Mouse (Mus musculus): ENCODE measurements at regions not wholly inside any gene's neighbourhood (a gene's known extent, or its start where the extent isn't known, plus 50 kb on each side); places are given as distances from the start of the nearest gene placed in this dataset.

DNA sequence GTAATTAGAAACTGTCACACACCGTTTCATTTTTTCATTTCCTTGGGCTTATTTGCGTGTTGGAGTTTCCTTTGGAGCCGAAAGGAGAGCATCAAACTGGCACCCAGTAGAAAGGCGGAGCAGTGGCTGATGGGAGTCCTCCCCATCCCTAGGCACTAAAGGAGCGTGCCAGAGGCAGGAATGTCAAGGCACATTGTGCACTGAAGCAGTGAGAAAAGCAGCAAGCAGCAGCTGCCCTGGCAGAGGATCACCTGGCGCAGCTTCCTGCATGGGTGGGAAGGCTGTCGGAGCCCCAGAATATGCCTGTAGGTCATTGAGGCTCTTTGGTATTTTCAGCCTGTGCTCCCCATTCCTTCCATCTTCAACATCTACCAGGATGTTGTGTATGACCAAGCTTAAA, 68.3 kb upstream of the Itga4 start:
- no peak for DNase-seq (ENCODE audit: low spot score)

DNA sequence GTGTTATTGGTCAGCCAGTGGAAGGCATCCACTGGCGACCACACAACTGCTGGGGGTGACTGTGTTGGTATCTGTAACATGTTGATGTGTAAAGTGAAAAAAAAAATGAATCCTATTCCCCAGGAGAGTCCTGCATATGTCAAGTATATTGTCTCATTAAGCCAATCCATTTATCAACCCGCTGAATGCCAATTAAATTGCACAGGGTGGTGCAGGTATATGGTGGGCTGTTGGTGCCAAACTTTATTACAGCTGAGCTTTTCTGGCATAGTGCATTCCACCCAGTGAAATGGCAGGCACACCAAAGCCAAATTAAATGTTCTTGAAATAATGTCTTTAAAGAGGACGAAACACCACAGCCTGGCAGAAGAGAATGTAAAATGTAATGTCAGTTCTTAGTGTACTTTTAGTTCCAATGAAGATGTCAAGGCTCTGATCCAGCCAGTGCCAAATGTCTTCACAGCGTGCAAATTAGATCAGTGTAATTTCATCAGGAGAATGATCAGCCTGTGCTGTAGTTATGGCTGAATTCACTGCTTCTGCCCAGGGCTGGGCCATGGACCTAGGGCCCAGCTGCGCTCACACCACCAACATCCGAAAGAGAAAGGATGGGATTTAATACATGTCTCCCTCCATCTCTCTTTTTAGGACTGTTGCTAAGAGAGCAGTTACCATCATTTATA, 66.6 kb upstream of the Itga4 start:
- DNase-seq (ENCODE audit: low spot score): no peak

DNA sequence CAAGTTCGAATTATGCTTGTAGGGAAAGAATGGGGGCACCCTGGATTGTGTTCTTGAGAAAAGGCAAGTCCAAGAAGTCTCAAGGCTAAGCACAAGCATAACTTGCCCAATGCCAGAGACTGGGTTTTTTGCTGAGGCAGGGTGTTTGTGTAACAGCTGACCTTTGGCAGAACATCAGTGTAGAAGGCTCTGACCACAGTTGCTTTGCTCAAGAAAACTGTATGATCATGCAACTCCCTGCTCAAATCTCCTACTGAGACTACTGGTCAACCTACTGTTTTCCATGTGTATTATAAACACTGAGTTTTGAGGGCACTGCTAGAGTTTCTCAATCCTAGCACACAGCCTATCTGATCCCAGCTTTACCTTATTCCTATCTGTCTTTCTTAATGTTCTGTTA, 61.4 kb upstream of the Itga4 start:
- no peak for DNase-seq (ENCODE audit: low spot score)

DNA sequence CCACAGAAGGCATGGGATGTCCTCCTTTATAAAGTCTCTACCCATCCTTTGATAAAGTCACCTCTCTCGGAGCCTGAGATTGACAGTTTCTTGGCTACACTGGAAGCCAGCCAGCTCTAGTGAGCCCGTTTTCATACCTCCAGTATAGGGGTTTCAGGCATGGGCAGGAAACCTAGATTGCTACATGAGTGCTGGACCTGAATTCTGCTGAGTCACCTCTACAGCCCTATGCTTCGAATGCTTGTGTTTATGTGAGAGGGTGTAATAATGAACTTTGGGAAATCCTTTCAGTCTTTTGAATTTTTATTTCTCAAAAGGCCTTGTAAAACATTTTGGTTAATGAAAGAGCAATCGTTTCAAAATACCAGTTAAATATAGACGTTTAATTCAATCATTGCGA, 53.5 kb upstream of the Itga4 start:
- DNase-seq (ENCODE audit: low spot score): no peak

All from yolk sac, embryonic 10.5 days (tissue).